Mouse (Mus musculus): Measurements from ENCODE around the gene Nobox. TPM values are rescaled to one million over a fixed set of nuclear protein-coding genes. Genes with fewer than 3 reads are reported as not detected.

Nobox gene
- total and polyA plus RNA-seq, 3 experiments: not detected

DNA sequence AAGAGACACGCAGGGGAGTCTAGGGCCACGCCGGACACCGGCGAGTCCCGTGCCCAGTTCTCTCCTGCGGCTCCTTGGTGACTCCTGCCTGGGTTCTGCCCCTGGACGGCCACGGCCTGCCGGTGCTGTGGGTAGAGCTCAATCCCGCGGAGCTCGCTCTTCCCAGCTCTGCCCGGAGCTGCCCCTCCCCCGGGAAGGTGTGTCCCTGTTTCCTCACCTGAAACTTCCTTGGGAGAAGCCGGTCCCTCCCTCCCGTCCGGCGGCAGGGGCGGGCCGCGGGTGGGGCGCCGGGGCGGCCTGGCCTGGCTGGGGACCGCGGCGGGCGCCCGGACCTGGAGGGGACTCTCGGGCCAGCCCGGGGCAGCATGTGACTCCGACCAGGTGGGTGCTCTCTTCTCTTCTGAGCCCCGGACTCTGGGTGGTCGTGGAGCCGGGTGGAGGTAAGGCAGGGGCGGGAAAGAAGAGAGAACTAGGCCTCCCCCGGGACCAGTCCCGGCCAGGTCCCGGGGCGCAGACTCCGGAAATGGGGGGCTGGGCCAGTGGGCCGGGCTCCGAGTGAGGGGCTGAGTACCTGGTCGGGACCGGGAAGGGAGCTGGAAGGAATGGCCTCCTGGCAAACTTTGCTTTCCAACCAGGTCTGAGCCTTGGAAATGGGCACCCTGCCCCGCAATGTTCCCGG, 43.9 kb downstream of the Nobox start, which contains the start of gene Arhgef5:
Arhgef5 (plus strand) TSS at position 220 of the 679 bp plus-strand sequence.
- H3K4me3 ChIP-seq (replicated peaks in 1 of 3; ENCODE audit: low read depth in 2 of 3, low read length in 2 of 3, poor library complexity in 1 of 3): no peak within 1 kb of the TSS
- dilution Hi-C loops (cut with MboI; ENCODE audit: extremely low pct_ligation_motif_present, extremely low pct_unique_long_range_greater_than_20kb, low sequenced_read_pairs): no loop called here
- no peak within 1 kb of the TSS for H3K9ac ChIP-seq (ENCODE audit: insufficient read depth, low read depth)

GRCm38 (mm10) chr6:43260756-43261155, 48.6 kb downstream of the Nobox start:
- Histone ChIP-seq H3K27me3 (replicated peaks) (no peaks in the 10 kb centered on the region), H3K79me2 (replicated peaks; ENCODE audit: control insufficient read depth, extremely low read depth, insufficient read depth, poor library complexity, severe bottlenecking) (no peaks in the 10 kb centered on the region), H3K9ac (ENCODE audit: insufficient read depth, low read depth) (no peak overlapping the region; the same call in 1 of the 2 replicates), H3K36me3 (replicated peaks in 1 of 2; ENCODE audit: control insufficient read depth in 1 of 2, insufficient read depth in 1 of 2, low read length in 1 of 2) (no peaks in the 10 kb centered on the region), H3K27ac (ENCODE audit: insufficient read depth, low read depth) (no peak overlapping the region), H3K9me3 (replicated peaks; ENCODE audit: low read length) (no peaks in the 10 kb centered on the region), H3K4me2 (ENCODE audit: insufficient read depth, low read depth, poor library complexity, severe bottlenecking) (peak overlapping the region; percentile 71; the same call in 1 of the 2 replicates), H3K4me1 (ENCODE audit: control insufficient read depth in 1 of 2, insufficient read depth in 2 of 2) (no peaks in the 10 kb centered on the region), H3K4me3 (replicated peaks in 1 of 3; ENCODE audit: low read depth in 2 of 3, low read length in 2 of 3, poor library complexity in 1 of 3) (no peak overlapping the region)
- TF ChIP-seq UBTF (IDR thresholded peaks at IDR 0.05; ENCODE audit: low read depth, low read length) (no peak), TCF12 (IDR thresholded peaks at IDR 0.05; ENCODE audit: low read depth, low read length) (no peak), RAD21 (IDR thresholded peaks at IDR 0.05; ENCODE audit: low read depth, low read length) (no peak), KAT2A (IDR thresholded peaks at IDR 0.05; ENCODE audit: insufficient replicate concordance, low read length) (no peak), SMC3 (IDR thresholded peaks at IDR 0.05; ENCODE audit: low read depth, low read length) (no peak), PAX5 (IDR thresholded peaks at IDR 0.05; ENCODE audit: low read length) (no peak), ZMIZ1 (IDR thresholded peaks at IDR 0.05; ENCODE audit: low read depth, low read length) (no peak)
- dilution Hi-C loops (cut with MboI; ENCODE audit: extremely low pct_ligation_motif_present, extremely low pct_unique_long_range_greater_than_20kb, low sequenced_read_pairs): no loop called here
- in situ Hi-C loops (cut with MboI; ENCODE audit: low pct_ligation_motif_present, low pct_unique_long_range_greater_than_20kb, low sequenced_read_pairs): no loop called here
- no peak for DNase-seq (ENCODE audit: extremely low read depth)

More for the DNA sequence above, 43.9 kb downstream of the Nobox start, which contains the start of gene Arhgef5:
- in situ Hi-C loops (cut with MboI; ENCODE audit: low pct_ligation_motif_present, low pct_unique_long_range_greater_than_20kb, low sequenced_read_pairs): no loop called here
- TF ChIP-seq POLR2A (IDR thresholded peaks at IDR 0.05; ENCODE audit: low read depth, low read length) (no peak), UBTF (IDR thresholded peaks at IDR 0.05; ENCODE audit: low read depth, low read length) (no peak), NRF1 (IDR thresholded peaks at IDR 0.05; ENCODE audit: low read depth, low read length) (no peak), ZNF384 (IDR thresholded peaks at IDR 0.05; ENCODE audit: low read depth, low read length) (no peak), ZMIZ1 (IDR thresholded peaks at IDR 0.05; ENCODE audit: low read depth, low read length) (no peak), TCF12 (IDR thresholded peaks at IDR 0.05; ENCODE audit: low read depth, low read length) (no peak), ELF1 (IDR thresholded peaks at IDR 0.05; ENCODE audit: low read depth, low read length) (no peak), ETS1 (conservative IDR thresholded peaks at IDR 0.05; ENCODE audit: low read depth, low read length) (no peak), PAX5 (IDR thresholded peaks at IDR 0.05; ENCODE audit: low read length) (no peak)
- no peaks in the 10 kb centered on the region for H3K27me3 ChIP-seq (replicated peaks)
- no peaks in the 10 kb centered on the region for H3K36me3 ChIP-seq (replicated peaks in 1 of 2; ENCODE audit: control insufficient read depth in 1 of 2, insufficient read depth in 1 of 2, low read length in 1 of 2)
- no peak within 1 kb of the TSS for H3K27ac ChIP-seq (ENCODE audit: insufficient read depth, low read depth)
- H3K4me2 ChIP-seq (ENCODE audit: insufficient read depth, low read depth, poor library complexity, severe bottlenecking): no peak within 1 kb of the TSS
- no peaks in the 10 kb centered on the region for H3K79me2 ChIP-seq (replicated peaks; ENCODE audit: control insufficient read depth, extremely low read depth, insufficient read depth, poor library complexity, severe bottlenecking)
- H3K9me3 ChIP-seq (replicated peaks; ENCODE audit: low read length): no peaks in the 10 kb centered on the region
- peaks cover 0 to 5% of the 10 kb centered on the region in 2 experiments; a peak in 2 of 4 replicates for H3K4me1 ChIP-seq (ENCODE audit: control insufficient read depth in 1 of 2, insufficient read depth in 2 of 2)
- DNase-seq (ENCODE audit: extremely low read depth): no peak
